Mouse (Mus musculus) large intestine, adult 2 months (tissue): ENCODE measurements around the gene Zc3h18. TPM values are rescaled to one million over a fixed set of nuclear protein-coding genes. Genes with fewer than 3 reads are reported as not detected.

Experiments
- DNase-seq: peaks from one replicate; pipeline ENCODE4 v3.0.0-alpha.2; 2012; ENCODE audit warnings: low read depth, low spot score
- WGBS: fragments of 180-500 bp; shearing (Covaris S2); methylation state at CpG from one replicate; pipeline ENCODE4 v1.1.7; 2018; 5-methylcytosine and 5-hydroxymethylcytosine counted together
- polyA plus RNA-seq: library from polyadenylated mRNA; depleted of rRNA; stranded (reverse); fragments of >200 nt; gene quantifications from 2 replicates; pipeline ENCODE4 v1.2.3, GENCODE M21; 2012

The Zc3h18 gene
- polyA plus RNA-seq, 1 experiment, result 18.6 TPM

GRCm38 (mm10) chr8:122375751-122376364, 551 bp upstream of the Zc3h18 start:
- DNase-seq, result no peak

GRCm38 (mm10) chr8:122383039-122383438, 6.6 kb downstream of the Zc3h18 start:
- 37% methylated on average over 4 of the region's 4 CpGs for WGBS
- no peak for DNase-seq

More at GRCm38 (mm10) chr8:122375751-122376364, 551 bp upstream of the Zc3h18 start:
- 14% methylated on average over 13 of the region's 13 CpGs for WGBS

GRCm38 (mm10) chr8:122389357-122389756, 12.9 kb downstream of the Zc3h18 start:
- 84% methylated on average over 3 of the region's 3 CpGs for WGBS
- DNase-seq, result no peak

- DNase-seq, result no peak
- WGBS, result 73% methylated on average over 3 of the region's 3 CpGs
These were observed 14.3 kb downstream of the Zc3h18 start for GRCm38 (mm10) chr8:122390758-122391157.

GRCm38 (mm10) chr8:122393717-122394116, 17.3 kb downstream of the Zc3h18 start:
- peak; percentile 73 for DNase-seq

GRCm38 (mm10) chr8:122395291-122395690, 18.9 kb downstream of the Zc3h18 start:
- DNase-seq, result no peak
- 84% methylated on average over 6 of the region's 6 CpGs for WGBS

- 95% methylated on average over 9 of the region's 9 CpGs for WGBS
These were observed 21.8 kb downstream of the Zc3h18 start for GRCm38 (mm10) chr8:122398186-122398585.

GRCm38 (mm10) chr8:122405146-122405805, 28.9 kb downstream of the Zc3h18 start:
- 52% methylated on average over 9 of the region's 9 CpGs for WGBS
- no peak for DNase-seq

More at GRCm38 (mm10) chr8:122398186-122398585, 21.8 kb downstream of the Zc3h18 start:
- no peak for DNase-seq

- no peak for DNase-seq
- 88% methylated on average over 7 of the region's 7 CpGs for WGBS
These were observed 31.3 kb downstream of the Zc3h18 start for GRCm38 (mm10) chr8:122407678-122408077.

- 79% methylated on average over 9 of the region's 9 CpGs for WGBS
- DNase-seq, result no peak
These were observed 37.9 kb downstream of the Zc3h18 start for GRCm38 (mm10) chr8:122414311-122414710.

- 69% methylated on average over 6 of the region's 6 CpGs for WGBS
- no peak for DNase-seq
These were observed 39.1 kb downstream of the Zc3h18 start for GRCm38 (mm10) chr8:122415554-122415953.

GRCm38 (mm10) chr8:122419881-122420555, 43.6 kb downstream of the Zc3h18 start:
- 69% methylated on average over 9 of the region's 9 CpGs for WGBS
- no peak for DNase-seq

- peak; percentile 91 for DNase-seq
- WGBS, result 27% methylated on average over 14 of the region's 14 CpGs
These were observed 45.1 kb downstream of the Zc3h18 start, which contains the start of gene Il17c for GRCm38 (mm10) chr8:122421376-122422070. Gene Il17c, plus strand, starts transcription at chr8:122422020.

GRCm38 (mm10) chr8:122423217-122423616, 46.8 kb downstream of the Zc3h18 start:
- no peak for DNase-seq
- 92% methylated on average over 24 of the region's 24 CpGs for WGBS

GRCm38 (mm10) chr8:122423659-122424058, 47.2 kb downstream of the Zc3h18 start:
- 14% methylated on average over 5 of the region's 5 CpGs for WGBS
- no peak for DNase-seq

GRCm38 (mm10) chr8:122426145-122426544, 49.7 kb downstream of the Zc3h18 start:
- DNase-seq, result no peak
- WGBS, result 40% methylated on average over 9 of the region's 9 CpGs

GRCm38 (mm10) chr8:122427607-122428006, 51.2 kb downstream of the Zc3h18 start:
- no peak for DNase-seq
- WGBS, result 91% methylated on average over 7 of the region's 7 CpGs

- 85% methylated on average over 9 of the region's 9 CpGs for WGBS
- no peak for DNase-seq
These were observed 51.8 kb downstream of the Zc3h18 start for GRCm38 (mm10) chr8:122428163-122428562.

- 81% methylated on average over 10 of the region's 10 CpGs for WGBS
These were observed 53.7 kb downstream of the Zc3h18 start for GRCm38 (mm10) chr8:122430058-122430636.

GRCm38 (mm10) chr8:122430646-122431045, 54.2 kb downstream of the Zc3h18 start:
- 64% methylated on average over 3 of the region's 3 CpGs for WGBS
- no peak for DNase-seq

More at GRCm38 (mm10) chr8:122430058-122430636, 53.7 kb downstream of the Zc3h18 start:
- no peak for DNase-seq
